Mouse (Mus musculus): Measurements from ENCODE around the gene Tcf15.

Gene Tcf15

DNA sequence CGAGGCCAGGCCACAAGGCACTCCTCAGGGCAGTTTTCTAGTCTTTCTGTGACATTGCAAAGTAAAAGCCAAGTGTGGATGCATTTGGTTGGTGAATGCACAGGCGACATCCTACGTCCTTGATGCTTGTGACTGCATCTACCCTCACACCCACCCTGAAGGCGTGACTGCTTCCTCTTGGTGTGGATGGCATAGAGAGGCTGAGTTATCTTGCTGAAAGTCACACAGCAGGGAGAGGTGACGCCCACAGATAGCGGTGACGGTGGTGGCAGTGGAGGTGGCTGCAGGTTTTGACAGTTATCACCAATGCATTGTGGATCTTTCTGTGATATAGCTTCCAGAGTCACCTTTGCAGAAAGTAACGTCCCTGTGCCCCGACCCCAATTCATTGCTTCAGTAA is 20.5 kb upstream of the Tcf15 start:
- DNase-seq (ENCODE audit: low spot score): no peak

DNA sequence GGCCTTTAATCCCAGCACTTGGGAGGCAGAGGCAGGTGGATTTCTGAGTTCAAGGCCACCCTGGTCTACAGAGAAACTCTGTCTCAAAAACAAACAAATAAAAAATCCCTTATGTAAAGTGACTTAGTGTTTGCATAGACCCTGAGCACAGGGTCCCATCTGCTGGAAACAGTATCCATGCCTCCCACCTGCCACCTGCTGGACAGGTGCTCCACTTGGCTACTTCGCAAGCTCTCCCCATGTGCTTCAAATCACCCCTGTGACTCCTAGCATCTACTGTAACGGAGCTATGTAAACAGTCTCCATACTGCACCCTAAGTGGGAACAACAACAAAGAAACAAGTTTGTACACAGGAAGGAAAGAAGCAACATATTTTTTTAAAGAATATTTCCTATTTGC is 14.8 kb upstream of the Tcf15 start:
- no peak for DNase-seq (ENCODE audit: low spot score)

DNA sequence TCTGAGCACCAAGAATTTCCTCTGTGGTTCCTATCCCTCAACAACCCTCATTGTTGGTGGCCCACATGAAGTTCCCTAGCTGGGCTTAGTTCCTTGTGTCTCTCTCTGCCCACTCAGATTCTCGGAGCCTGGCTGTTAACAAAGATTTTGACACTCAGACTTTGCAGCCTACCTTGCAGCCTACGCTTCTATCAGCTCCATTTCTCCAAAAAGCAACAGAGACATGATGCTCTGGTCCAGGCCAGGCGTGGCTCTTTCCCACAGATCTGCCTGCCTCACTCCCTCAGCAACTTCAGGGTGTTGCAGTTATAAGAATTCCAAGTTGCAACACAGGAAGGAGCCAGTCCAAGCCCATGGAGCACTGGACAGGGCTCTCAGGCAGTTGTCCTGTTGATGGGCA is 13.6 kb upstream of the Tcf15 start:
- no peak for DNase-seq (ENCODE audit: low spot score)

DNA sequence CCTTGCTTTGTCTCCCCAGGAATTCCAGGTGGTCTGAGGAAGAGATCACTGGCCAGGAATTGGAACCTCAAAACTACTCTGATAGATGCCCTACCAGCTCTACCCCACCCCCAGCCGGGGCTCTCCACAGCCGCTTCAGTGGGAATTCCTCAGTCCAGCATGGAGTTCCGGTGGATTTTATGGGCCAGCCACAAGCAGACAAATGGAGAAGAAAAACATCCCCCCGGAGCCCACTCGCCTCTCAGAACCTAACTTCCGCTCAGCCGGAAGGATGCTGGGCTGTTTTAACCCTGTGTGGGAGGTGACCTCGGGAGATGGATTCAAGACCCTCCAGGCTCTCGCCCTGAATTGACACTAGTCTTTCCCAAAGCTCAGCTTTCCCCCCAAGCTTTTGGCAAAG is 11.3 kb upstream of the Tcf15 start:
- DNase-seq (ENCODE audit: low spot score): no peak

DNA sequence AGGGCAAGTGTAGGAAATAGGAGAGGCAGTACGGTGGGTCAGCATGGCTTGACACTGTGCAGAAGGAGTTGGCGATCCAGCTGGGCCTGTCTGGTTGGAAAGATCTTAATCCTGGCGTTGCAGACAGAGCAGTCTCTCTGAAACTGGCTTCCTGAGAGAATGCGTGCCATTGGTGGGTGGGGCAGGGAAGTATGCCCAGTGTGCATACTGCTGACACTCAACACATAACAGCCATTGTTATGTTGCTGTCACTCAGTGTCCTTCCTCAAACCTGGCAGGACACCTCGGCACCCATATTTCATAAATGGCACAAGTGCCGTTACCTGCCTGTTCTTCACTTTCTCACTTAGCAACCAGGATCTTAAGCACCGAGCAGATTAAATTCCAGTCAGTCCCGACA is 10.7 kb upstream of the Tcf15 start:
- DNase-seq (ENCODE audit: low spot score): no peak

DNA sequence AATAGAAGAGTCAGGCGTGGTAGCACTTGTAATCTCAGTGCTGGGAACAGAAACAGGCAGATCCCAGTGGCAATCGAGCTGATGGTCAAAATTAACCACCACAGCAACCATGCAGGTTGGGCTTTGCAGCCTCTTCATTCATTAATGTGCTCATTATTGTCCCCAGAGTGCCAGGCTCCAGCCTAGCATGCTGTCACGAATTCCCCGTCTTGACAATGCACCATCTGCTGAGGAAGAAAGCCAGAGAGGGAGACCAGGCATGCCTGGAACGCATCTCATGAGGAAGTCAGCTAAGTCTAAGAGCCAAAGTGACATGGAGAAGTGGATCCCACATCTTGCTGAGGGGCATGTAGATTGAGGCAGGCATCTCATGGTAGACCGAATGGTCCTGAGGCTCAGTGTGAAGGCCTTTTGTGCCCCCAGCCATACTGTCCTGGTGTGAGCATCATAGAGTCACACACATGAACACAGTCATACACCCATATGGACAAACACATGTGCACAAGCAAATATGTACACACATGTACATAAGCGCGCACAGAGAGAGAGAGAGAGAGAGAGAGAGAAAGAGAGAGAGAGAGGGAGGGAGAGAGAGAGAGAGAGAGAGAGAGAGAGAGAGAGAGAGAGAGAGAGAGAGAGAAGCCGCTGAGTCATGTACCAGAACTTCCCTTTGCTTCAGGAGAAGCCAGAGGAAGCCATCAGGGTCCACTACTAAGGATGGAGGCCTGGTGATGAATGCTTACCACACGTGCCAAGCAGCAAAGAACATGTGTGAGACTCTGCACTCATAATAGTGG is 4.0 kb upstream of the Tcf15 start:
- no peak for DNase-seq (ENCODE audit: low spot score)

DNA sequence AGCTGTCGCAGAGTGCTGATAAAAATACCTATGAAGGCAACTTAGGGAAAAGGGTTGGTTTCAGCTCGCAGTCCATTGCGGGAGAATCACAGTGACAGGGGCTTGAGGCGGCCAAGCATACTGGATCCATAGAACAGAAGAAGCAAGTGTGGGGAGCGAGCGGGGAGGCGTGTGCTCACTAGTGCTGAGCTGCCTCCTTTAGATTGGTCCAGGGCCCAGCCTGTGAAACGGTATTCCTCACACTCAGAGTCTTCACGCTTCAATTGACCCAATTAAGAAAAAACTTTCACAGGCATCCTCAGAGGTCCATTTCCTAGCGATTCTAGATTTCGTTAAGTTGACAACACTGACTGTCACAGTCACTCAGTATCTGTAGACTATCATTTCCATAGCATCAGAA is 2.4 kb upstream of the Tcf15 start:
- DNase-seq (ENCODE audit: low spot score): no peak

DNA sequence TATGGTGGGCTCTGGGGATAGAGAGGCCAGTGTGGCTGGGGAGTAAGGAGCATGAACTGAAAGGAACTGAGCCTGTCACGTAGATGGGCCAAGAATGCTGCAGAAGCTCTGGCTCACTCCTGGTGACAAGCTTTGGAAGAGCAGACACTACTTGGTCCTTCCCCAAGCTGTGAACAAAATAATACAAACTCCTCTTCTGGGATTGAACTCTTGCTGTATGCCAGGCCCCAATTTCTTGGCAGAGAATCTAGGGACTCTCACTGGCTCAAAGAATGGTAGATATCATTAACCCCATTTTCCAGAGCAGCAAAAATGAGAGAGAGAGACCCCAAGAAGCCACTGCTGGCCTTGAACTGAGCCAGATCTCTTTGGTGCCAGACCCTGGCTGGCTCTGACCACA is 1.9 kb upstream of the Tcf15 start:
- DNase-seq (ENCODE audit: low spot score): no peak

DNA sequence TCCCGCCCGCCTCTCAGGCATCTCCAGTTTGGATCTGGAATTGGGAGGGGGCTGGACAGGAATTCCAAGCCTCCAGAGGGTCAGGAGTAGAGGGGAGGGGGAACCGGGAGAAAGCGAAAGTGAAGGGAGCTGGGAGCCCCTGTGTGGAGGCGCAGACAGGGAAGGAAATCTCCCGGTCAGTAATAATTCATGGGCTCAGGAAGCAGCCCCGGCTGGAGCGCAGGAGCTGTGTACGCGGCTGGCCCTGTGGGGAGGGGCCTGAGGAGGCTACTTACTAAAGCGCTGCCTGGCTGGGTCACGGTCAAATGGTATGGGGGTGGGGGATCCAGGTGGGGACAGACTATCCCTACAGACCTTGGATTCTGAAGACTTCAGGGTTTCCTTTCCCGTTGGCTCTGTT is 1.3 kb upstream of the Tcf15 start:
- peak; percentile 80 for DNase-seq (ENCODE audit: low spot score)

DNA sequence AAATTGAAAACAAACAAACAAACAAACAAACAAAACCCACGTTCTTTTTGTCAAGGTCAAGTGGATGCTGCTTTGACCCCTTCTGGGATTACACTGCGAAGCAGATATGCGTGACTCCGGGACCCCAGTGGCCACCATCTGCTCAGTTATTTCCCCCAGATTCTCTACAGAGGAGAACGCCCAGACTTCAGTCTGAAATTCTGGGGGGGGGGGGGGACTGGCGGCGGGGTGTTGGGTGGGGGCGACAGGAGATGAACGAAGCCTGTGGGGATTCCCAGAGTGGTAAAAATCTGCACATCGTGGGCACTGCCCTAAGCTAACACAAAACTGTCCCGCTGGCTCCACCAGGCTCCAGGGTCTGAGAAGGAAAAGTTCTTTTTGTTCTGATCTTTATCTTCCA is 790 bp upstream of the Tcf15 start:
- no peak for DNase-seq (ENCODE audit: low spot score)

DNA sequence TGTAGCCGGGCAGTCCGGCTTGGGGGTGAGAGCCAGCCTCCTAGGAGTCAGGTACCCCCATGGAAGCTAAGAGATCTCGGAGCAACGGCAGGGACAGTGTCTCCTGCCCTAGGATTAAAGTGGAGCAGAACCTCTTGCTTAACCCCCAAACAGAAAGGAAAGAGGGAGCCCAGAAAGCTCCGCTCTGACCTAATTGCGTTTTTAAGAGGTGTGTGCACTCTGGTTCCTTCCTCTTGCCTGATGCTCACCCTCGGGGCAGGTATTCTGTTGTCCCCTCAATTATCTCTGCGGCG is 743 bp downstream of the Tcf15 start:
- no peak for DNase-seq (ENCODE audit: low spot score)

DNA sequence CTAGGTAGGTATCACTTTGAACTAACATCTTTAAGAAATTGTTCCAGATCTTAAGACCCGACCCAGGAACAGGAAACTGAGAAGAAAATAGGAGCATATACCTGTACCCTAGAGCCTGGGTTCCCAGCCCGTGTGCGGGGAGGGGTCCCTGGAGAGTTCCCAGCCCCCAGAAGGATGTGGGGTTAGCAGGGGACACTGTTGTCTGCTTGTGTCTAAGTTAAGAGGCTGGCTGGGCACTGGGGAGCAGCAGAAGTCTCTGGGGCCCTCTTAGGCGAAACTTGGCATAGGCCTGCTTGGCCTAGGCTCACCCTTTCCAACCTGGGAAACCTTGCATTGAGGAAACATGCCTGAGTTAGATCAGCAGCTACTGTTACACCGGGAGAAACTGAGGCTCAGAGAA is 1.1 kb downstream of the Tcf15 start:
- DNase-seq (ENCODE audit: low spot score): no peak

DNA sequence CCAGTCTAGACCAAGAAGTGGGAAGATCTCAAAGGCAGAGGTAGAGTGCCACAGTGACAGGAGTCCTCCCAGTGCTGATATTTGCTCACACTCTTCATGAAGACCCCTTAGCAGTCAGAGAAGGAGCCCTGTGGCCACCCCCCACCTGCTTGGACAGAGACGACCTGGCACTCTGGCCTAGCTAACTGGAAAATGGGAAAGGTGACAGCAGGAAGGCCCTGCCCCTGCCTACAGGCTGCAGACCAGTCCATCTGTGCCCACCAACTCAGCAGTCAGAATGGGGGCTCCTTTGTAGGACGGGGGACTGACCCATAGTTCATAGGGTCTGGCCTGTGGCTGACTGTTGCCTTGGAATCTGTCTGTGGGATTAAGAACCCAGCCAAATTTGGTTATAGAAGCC is 2.4 kb downstream of the Tcf15 start:
- no peak for DNase-seq (ENCODE audit: low spot score)

DNA sequence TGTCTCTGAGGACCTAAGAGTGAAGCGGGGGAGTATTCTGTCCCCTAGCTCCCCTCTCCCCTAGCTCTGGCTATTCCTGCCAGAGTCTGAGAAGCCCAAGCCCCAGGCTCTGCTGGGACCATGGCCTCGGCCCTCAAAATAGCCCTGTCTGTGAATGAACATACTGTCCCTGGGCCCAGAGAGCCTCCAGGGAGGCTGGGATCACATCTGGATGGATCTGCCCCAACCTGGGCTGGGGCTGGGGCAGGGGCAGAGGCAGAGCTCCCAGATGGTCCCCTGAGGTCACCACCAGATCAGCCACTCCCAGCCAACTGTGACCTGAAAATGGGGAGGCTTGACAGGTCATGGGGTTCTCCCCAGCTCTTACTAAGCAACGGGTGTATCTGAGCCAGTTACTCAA is 3.7 kb downstream of the Tcf15 start:
- DNase-seq (ENCODE audit: low spot score): no peak

DNA sequence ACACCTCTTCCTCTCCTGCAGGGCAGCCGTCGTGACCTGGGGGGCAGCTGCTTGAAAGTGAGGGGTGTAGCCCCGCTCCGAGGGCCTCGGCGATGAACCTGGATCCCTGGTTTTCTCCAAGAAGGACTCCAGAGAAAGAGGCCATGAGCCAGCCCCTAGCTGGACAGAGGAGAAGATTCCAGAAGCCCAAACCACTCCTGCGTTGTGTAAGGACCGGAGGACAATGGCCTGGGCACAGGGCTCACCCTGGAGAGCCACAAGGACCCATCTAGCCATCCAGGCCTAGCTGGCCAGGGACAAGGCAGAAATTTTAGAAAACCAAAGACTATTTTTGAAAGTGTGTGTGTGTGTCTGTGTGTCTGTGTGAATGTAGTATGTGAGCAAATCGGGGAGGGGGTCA is 5.3 kb downstream of the Tcf15 start:
- DNase-seq (ENCODE audit: low spot score): no peak

DNA sequence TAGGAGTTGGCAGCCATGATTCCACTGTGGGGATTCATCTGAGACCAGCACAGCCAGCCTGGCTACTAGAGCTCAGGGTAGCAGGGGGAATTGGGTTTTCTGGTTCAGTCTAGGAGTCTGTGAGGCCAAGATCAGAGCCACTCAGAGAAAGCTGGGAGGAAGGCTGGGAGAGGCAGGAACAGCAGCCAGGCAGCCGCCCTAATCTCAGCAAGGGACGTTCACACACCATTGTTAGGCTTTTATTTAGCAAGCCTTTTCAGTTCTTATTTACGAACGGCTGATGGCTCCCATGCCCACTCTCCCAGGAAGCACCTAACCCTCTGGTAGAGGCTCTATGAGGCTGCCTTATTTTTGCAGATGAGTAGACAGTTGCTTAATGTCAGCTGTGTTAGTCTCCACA is 6.5 kb downstream of the Tcf15 start:
- no peak for DNase-seq (ENCODE audit: low spot score)

DNA sequence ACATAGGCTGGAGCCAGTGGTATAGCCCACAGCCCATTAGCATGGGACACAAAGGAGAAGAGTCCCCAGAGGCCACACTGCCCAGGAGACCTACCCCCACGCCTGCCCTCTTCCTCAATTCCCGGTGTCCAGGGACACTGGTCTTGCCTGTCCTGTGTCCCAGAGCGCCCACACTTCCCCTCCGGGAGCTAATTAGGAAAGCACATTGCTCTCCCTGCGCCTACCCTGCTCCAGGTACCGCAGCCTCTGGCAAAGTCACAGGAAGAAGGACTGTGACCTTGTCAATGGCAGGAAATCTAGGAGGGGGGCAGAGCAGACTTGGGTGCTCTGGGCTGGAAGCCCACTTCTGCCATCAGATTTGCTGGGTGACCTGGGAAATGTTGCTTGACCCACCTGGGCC is 7.0 kb downstream of the Tcf15 start:
- DNase-seq (ENCODE audit: low spot score): no peak

DNA sequence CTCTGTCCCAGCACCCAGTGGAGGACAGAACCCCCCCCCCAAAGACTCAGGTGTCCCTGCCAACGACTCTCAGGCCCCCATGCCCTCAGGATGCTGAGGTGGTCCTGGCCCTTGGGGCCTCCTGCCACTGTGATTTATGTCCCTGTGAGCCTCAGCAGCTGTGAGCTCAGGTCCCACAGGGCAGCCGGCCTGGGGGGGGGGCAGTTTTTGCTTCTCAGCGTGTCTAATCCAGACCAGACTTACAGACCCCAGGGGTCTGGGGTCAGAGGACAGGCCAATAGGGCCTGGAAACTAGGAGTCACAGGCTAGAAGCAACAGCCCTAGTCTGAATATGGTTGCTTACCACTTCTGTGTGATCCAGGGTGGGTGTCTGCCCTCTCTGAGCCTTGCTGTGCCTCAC is 10.0 kb downstream of the Tcf15 start:
- no peak for DNase-seq (ENCODE audit: low spot score)

DNA sequence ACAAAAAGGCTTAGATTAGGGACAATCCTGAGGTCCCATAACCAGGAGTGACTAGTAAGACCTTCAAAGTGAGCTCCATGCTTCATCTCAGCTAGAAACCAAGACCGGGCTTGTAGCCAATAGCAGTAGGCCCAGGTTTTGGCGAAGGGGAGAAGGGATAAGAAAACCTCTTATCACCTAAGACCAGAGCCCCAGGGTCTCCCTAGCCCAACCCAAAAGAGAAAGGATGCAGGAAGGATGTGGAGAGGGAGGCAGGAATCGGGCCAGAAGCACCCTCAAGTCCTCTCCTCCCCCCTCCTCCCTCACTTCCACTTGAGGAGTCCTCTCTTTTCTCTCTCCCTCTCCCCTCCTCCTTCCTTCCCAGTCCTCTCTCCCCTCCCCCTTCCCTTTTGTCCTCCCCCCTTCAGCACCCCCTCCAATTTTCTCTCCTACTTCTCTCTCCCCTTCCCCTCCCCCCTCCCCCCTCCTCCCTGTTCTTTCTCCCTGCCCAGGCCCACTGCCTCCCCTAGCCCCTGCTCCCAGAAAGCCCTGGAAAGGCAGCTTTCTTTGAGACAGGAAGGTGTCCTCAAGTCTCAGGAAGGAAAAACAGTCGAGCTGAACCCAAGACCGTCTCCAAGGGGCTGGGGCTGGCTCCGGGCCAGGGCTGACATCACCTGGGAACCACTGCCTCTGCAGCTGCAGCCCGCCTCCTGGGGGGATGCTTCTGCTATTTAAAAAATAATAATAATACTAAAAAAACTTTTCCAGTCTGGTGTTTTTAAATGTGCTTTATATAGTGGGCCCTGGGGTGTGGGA is 12.2 kb downstream of the Tcf15 start:
- no peak for DNase-seq (ENCODE audit: low spot score)

DNA sequence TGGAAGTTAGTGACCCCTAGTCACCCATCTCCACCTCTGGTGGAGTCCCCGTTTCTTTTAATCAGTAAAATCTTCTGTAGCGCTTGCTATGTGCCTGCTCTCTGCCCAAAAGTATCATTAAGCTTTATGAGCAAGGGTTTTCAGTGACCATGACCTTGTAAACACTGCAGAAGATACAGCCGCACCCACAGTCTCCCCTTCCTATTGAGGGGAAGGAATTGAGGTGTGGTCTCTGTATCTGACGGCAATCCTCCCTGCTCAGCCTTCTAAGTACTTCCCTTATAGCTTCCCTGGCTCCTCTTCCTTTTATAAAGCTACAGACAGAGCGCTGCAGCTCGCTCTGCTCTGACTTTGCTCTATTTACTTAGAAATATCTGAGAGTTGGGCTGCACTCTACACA is 13.1 kb downstream of the Tcf15 start:
- no peak for DNase-seq (ENCODE audit: low spot score)

DNA sequence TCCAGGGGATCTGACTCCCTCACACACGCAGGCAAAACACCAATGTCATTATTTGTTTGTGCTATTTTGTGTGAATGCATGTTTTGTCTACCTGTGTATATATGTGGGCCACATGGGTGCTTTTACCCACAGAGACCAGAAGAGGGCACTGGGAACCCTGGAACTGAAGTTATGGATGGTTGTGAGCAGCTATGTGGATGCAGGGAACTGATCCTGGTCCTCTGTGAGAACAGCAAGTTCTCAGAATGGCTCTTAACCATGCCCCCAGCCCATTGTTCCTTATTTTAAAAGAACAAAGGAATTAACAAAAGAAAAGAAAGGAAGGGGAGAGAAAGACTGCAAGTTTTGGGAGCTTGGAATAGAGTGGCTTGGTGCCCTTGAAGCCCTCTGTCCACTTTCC is 16.1 kb downstream of the Tcf15 start:
- no peak for DNase-seq (ENCODE audit: low spot score)

DNA sequence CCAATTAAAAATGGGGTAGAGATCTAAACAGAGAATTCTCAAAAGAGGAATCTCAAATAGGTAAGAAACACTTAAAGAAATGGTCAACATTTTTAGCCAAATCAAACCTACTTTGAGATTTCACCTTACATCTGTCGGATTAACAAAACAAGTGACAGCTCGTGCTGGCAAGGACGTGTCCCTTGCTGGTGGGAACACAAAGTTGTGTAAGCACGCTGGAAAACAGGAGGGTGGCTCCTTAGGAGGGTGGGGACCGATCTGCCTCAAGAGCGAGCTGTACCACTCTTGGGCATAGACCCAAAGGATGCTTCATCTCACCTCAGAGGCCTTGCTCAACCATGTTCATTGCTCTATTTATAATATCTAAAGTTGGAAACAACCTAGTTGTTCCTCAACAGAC is 22.9 kb downstream of the Tcf15 start:
- DNase-seq (ENCODE audit: low spot score): no peak

DNA sequence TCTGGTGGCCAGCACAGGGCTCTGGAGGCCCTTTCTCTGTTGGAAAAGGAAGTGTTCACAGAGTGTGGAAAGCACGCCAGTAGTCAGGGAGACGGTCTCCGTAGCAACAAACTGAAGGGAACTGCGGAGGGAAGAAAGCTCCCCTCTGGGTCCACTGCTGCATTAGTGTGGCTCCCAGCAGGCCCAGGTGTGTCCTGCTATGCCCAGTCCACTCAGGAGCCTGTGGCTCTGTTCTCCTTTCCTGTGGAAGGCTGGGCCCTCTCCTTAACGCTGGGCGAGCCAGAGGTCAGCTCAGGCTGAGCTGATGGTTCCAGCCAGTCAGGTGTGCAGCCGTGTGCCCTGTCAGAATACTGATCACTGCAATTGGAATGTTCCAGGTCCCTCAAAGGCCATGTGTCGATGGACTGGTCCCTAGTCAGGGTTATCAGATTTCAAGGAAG is 24.5 kb downstream of the Tcf15 start:
- DNase-seq (ENCODE audit: low spot score): peak; percentile 81

DNA sequence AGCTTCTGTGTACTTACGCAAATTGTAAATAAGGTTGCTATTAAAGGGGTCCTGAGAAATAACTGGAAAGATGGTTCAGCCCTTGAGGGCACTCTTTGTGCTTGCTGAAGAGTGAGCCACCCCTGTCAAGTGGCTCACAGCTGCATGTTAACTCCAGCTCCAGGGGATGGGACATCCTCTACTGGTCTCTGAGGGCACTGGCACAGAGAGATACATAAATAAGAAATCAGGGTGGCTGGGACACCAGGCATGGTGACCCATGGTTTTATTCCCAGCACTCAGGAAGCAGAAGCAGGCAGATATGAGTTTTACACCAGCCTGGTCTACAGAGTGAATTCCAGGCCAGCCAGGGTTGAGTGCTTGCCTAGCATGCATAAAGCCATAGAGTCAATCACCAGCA is 26.0 kb downstream of the Tcf15 start:
- DNase-seq (ENCODE audit: low spot score): no peak

Data from embryo, embryonic 10 days (tissue).